Mouse (Mus musculus): ENCODE data around the gene Tas2r137. TPM values are rescaled to one million over a fixed set of nuclear protein-coding genes. Genes with fewer than 3 reads are reported as not detected.

The Tas2r137 gene
- not detected in 2 replicates for polyA plus RNA-seq (2015; fragmentation: Nextera tagmentation; extraction: Ambion mirVana)

GRCm38 (mm10) chr6:40490933-40491332 lies at the start of gene Tas2r137:
TSS of gene Tas2r137 (plus strand) at chr6:40491233.
- H3K9me3 ChIP-seq = no peaks in the 10 kb centered on the region
- H3K4me1 ChIP-seq = no peaks in the 10 kb centered on the region
- no peak within 1 kb of the TSS for H3K27ac ChIP-seq (replicated peaks)
- no peak within 1 kb of the TSS for H3K4me3 ChIP-seq
- no peak within 1 kb of the TSS for H3K4me2 ChIP-seq (replicated peaks)
- H3K9ac ChIP-seq (replicated peaks) = no peak within 1 kb of the TSS
- no peaks in the 10 kb centered on the region for H3K36me3 ChIP-seq
- no peaks in the 10 kb centered on the region for H3K27me3 ChIP-seq
- ATAC-seq (replicated peaks) = no peak

DNA sequence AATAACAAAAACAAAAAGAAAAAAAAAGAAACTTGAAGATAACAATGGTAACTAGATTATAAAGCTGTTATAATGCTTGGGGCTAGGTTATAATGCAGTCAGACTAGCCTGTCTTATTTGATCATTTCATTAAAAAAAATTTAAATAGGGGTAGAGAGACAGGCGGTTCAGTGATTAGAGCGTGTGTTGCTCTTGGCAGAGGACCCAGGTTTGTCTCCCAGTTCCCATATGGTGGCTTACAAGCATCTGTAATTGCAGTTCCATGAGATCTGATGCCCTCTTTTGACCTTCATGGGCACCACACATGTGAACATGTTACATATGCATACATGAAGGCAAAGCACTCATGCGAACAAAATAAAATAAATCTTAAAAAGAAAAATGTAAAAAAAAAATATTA lies 49.8 kb upstream of the Tas2r137 start:
- 0 out of 2 replicates have a peak overlapping the region, but pooled peaks have one; percentile 15 for H3K27ac ChIP-seq (replicated peaks)
- no peak overlapping the region for H3K9ac ChIP-seq (replicated peaks)
- no peaks in the 10 kb centered on the region for H3K9me3 ChIP-seq
- no peaks in the 10 kb centered on the region for H3K36me3 ChIP-seq
- no peak overlapping the region for H3K4me3 ChIP-seq
- ATAC-seq (replicated peaks) = no peak
- no peaks in the 10 kb centered on the region for H3K27me3 ChIP-seq
- no peak overlapping the region for H3K4me2 ChIP-seq (replicated peaks)
- peaks cover 34% of the 10 kb centered on the region for H3K4me1 ChIP-seq
- WGBS = 55% methylated on average over 3 of the region's 3 CpGs

DNA sequence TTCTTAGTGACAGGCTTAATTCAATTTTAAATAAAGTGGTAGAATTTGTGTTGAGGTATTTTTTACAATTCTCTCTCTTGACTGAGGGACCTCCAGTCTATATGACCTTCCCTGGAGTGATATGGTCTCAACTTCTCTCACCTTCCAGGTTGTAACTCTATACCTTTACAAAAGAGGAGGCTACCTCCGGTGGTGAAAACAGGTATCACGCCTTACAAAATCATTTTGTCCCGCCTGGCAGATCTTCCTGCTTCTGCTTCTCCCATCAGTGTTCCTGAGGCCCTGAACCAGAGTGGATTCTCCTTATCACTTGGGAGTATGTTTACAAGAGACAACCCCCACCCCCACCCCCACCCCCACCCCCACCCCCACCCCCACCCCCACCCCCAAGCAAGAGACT lies 49.3 kb upstream of the Tas2r137 start:
- WGBS = 41% methylated on average over 3 of the region's 3 CpGs
- Histone ChIP-seq H3K4me2 (replicated peaks) (no peak overlapping the region), H3K4me3 (no peak overlapping the region), H3K4me1 (peaks cover 30% of the 10 kb centered on the region), H3K27ac (replicated peaks) (no peak overlapping the region), H3K36me3 (no peaks in the 10 kb centered on the region), H3K9ac (replicated peaks) (no peak overlapping the region), H3K27me3 (no peaks in the 10 kb centered on the region), H3K9me3 (no peaks in the 10 kb centered on the region)
- no peak for ATAC-seq (replicated peaks)

GRCm38 (mm10) chr6:40443281-40443928 lies 47.6 kb upstream of the Tas2r137 start:
- peaks cover 21% of the 10 kb centered on the region for H3K4me1 ChIP-seq
- 36% methylated on average over 10 of the region's 10 CpGs for WGBS
- ATAC-seq (replicated peaks) = no peak

DNA sequence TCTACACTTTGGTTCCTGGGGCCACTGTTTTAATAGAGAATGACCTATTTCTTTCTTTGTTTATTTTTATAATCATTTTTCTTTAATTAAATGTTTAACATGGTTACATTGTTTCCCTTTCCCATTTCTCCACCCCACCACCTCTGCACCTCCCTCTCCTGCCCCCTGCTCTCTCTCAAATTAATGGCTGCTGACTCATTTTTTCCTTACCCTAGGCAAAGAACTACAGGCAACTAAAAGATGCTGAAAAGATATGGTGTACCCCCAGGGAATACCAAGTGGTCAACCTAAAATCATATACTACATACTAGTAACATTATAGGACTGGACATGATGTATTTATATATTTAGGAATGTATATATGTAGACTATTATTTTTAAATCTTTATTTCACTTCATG lies 42.4 kb upstream of the Tas2r137 start:
- no peak overlapping the region for H3K9ac ChIP-seq (replicated peaks)
- H3K36me3 ChIP-seq = no peaks in the 10 kb centered on the region
- no peaks in the 10 kb centered on the region for H3K9me3 ChIP-seq
- no peaks in the 10 kb centered on the region for H3K27me3 ChIP-seq
- H3K4me2 ChIP-seq (replicated peaks) = no peak overlapping the region
- no peak overlapping the region for H3K4me3 ChIP-seq
- H3K27ac ChIP-seq (replicated peaks) = no peak overlapping the region
- H3K4me1 ChIP-seq = no peaks in the 10 kb centered on the region
- no peak for ATAC-seq (replicated peaks)

More at GRCm38 (mm10) chr6:40443281-40443928, 47.6 kb upstream of the Tas2r137 start:
- Histone ChIP-seq H3K27ac (replicated peaks) (no peak overlapping the region), H3K9me3 (no peaks in the 10 kb centered on the region), H3K36me3 (no peaks in the 10 kb centered on the region), H3K4me2 (replicated peaks) (no peak overlapping the region), H3K27me3 (no peaks in the 10 kb centered on the region), H3K9ac (replicated peaks) (no peak overlapping the region), H3K4me3 (no peak overlapping the region)

DNA sequence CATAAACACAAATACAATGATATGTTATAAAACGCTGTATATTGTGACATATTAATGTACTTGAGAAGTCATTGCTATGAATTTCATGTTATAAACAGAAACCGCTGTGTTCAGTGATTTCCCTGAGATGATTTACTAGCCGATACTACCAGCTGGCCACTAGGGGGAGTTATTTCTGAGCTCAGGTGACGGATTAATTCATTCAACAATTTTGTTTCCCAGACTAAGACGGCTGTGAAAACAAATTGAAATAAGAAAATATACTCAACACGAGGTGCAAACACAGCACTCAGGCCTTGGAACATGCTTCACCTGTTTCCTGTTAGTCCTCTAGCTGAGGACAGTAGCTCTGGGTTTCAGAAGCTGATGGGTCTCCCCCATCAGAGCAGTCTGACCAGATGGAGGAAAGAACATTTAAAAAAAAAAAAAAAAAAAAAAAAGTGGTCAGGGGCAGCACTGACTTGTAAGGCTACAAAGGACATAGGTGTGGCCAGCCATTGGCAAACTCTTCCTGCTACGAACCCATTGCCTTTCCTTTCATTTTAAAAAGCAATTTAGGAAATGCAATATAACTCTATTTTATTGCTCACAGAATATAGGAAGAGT lies 36.5 kb upstream of the Tas2r137 start:
- H3K9ac ChIP-seq (replicated peaks) = no peak overlapping the region
- no peak overlapping the region for H3K27ac ChIP-seq (replicated peaks)
- H3K4me3 ChIP-seq = no peak overlapping the region
- H3K9me3 ChIP-seq = no peaks in the 10 kb centered on the region
- H3K4me2 ChIP-seq (replicated peaks) = no peak overlapping the region
- no peaks in the 10 kb centered on the region for H3K36me3 ChIP-seq
- no peak for ATAC-seq (replicated peaks)
- no peaks in the 10 kb centered on the region for H3K27me3 ChIP-seq
- 19% methylated on average over 7 of the region's 7 CpGs for WGBS
- H3K4me1 ChIP-seq = no peaks in the 10 kb centered on the region

DNA sequence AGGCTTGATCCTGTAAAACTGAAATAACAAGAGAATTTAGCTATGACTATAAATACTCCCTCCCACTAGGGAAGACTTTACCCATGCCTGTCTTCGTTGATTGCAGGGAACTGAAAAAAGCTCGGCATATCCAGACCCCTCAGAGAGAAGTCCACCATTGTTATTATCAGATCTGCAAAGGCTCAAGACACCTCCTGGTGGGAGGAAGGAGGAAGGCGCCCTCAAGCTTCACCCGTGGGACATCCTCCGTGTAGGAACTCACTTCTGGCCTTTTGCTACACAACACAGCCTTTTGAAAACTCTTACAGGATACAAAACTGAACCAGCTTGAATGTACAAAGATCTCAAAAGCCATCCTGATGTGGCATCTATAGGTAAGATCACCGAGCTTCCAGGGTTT lies 25.3 kb upstream of the Tas2r137 start:
- WGBS = 48% methylated on average over 6 of the region's 6 CpGs
- ATAC-seq (replicated peaks) = no peak
- H3K36me3 ChIP-seq = no peaks in the 10 kb centered on the region
- H3K9me3 ChIP-seq = no peaks in the 10 kb centered on the region
- no peak overlapping the region for H3K4me2 ChIP-seq (replicated peaks)
- no peak overlapping the region for H3K4me3 ChIP-seq
- H3K27ac ChIP-seq (replicated peaks) = no peak overlapping the region
- no peaks in the 10 kb centered on the region for H3K27me3 ChIP-seq
- H3K9ac ChIP-seq (replicated peaks) = no peak overlapping the region
- peaks cover 1% of the 10 kb centered on the region for H3K4me1 ChIP-seq

DNA sequence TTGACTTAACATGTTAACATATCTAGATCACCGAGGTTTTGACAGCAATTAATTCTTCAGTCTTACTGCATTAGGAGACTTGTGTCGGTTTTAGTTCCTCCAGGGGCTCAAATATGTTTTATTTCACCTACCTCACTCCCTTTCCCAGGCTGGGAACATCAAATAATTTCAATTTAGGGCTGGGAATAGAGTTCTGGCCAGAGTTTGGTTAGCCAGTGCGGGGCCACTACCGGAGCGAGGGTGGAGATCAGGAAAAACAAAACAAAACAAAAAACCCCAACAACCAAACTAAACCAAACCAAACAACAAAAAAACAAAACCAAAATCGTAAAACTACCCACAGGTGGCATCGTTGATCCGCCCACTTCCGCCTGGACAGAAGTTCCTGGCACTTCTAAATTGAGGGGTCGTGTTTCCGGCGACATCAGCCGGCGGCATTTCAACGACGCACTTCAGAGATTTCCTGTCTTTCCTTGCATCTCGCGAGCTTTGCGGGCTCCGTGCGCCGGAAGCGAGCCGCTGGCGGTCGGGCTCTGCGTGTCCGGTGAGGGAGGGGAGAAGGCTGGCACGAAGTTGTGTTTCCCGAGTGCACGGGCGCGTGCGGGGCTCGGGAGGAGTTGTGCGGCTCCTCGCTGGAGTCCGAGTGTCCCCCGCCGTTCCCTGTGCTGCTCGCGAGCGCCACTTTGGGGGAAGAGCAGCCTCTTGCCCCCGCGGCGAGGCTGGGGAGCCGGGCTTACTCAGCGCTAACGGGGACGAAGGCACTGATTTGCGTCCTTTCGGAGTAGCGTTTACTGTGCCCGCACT lies 19.9 kb upstream of the Tas2r137 start, which contains the start of gene Ssbp1:
Ssbp1 (plus strand) TSS at position 437 of the 804 bp plus-strand sequence.
- H3K27me3 ChIP-seq = no peaks in the 10 kb centered on the region
- peaks cover 20% of the 10 kb centered on the region for H3K36me3 ChIP-seq
- ATAC-seq (replicated peaks) = peak; percentile 96
- peak within 1 kb of the TSS; percentile 79 for H3K4me2 ChIP-seq (replicated peaks)
- H3K4me1 ChIP-seq = peaks cover 18% of the 10 kb centered on the region
- peak within 1 kb of the TSS; percentile 93 for H3K27ac ChIP-seq (replicated peaks)
- H3K9me3 ChIP-seq = no peaks in the 10 kb centered on the region
- H3K4me3 ChIP-seq = peak within 1 kb of the TSS; percentile 69
- WGBS = under 1% methylated on average over 54 of the region's 54 CpGs
- H3K9ac ChIP-seq (replicated peaks) = peak within 1 kb of the TSS; percentile 82

DNA sequence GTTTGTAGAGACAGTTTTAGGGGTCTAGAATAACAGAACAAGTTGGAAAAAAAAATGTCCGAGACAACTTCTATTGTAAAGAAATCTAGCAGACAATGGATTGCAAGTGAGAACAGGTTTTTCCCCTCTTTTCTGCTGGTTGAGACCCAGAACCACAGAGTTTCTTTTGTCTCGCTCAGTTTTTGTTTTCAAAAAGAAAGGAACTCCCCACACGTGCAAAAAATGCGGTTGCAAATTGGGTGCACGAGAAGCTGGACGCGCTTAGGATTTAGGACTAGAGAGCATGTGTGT lies 19.4 kb upstream of the Tas2r137 start:
- Histone ChIP-seq H3K4me2 (replicated peaks) (peak overlapping the region; percentile 79), H3K36me3 (peaks cover 25% of the 10 kb centered on the region), H3K9ac (replicated peaks) (peak overlapping the region; percentile 82), H3K4me3 (peak overlapping the region; percentile 69), H3K27me3 (no peaks in the 10 kb centered on the region), H3K9me3 (no peaks in the 10 kb centered on the region), H3K4me1 (peaks cover 18% of the 10 kb centered on the region), H3K27ac (replicated peaks) (peak overlapping the region; percentile 93)
- under 1% methylated on average over 7 of the region's 7 CpGs for WGBS
- ATAC-seq (replicated peaks) = no peak; the same call in 1 of the 2 replicates

- Histone ChIP-seq H3K4me3 (no peak overlapping the region), H3K4me2 (replicated peaks) (no peak overlapping the region), H3K27me3 (no peaks in the 10 kb centered on the region), H3K36me3 (peaks cover 51% of the 10 kb centered on the region), H3K4me1 (peaks cover 14% of the 10 kb centered on the region), H3K9ac (replicated peaks) (no peak overlapping the region), H3K27ac (replicated peaks) (no peak overlapping the region), H3K9me3 (no peaks in the 10 kb centered on the region)
- 88% methylated on average over 4 of the region's 4 CpGs for WGBS
- ATAC-seq (replicated peaks) = no peak
Measured at GRCm38 (mm10) chr6:40476132-40476531, 14.9 kb upstream of the Tas2r137 start.

DNA sequence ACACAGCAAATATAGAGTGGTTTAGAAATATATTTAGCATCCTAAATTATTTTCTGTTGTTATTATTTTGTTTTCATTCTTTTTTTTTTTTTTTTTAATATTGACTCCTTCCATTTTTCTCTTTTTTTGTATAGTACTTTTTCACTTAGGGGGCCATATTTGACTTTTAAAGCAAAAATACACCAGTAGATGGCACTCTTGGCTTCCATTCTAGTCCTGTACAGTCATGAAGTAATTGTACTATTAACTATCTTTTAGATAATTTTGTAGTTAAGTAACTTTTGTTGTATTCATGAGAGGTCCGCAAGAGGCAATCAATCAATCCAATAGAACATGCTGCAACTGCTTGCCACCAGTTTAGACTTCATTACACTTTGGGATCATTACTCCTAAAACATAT lies 11.3 kb upstream of the Tas2r137 start:
- Histone ChIP-seq H3K36me3 (peaks cover 77% of the 10 kb centered on the region), H3K4me2 (replicated peaks) (no peak overlapping the region), H3K4me1 (no peaks in the 10 kb centered on the region), H3K27me3 (no peaks in the 10 kb centered on the region), H3K9ac (replicated peaks) (no peak overlapping the region), H3K4me3 (no peak overlapping the region), H3K27ac (replicated peaks) (no peak overlapping the region), H3K9me3 (no peaks in the 10 kb centered on the region)
- ATAC-seq (replicated peaks) = no peak
- 84% methylated on average over 1 of the region's 1 CpGs for WGBS

DNA sequence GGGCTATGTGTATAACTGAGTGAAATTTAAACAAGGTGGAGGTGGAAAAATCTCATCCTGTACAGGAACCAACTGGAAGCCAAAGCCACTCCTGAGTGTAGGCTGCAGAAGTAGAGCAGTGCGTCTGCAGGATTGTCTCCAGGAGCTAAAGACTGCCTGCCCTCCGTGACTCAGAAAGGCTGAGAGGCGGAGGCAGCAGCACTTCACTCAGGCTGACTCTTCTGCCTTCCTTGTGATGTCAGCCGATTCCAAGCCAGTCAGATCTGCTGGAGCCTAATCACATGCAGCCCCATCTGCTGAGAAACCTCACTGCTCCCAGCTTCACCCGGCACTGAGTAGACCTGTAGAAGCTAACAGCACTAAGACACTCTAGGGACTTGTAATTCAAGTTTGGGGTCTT lies 8.7 kb upstream of the Tas2r137 start:
- Histone ChIP-seq H3K4me2 (replicated peaks) (no peak overlapping the region), H3K4me1 (no peaks in the 10 kb centered on the region), H3K27me3 (no peaks in the 10 kb centered on the region), H3K9ac (replicated peaks) (no peak overlapping the region), H3K36me3 (peaks cover 59% of the 10 kb centered on the region), H3K4me3 (no peak overlapping the region), H3K27ac (replicated peaks) (no peak overlapping the region), H3K9me3 (no peaks in the 10 kb centered on the region)
- 93% methylated on average over 5 of the region's 5 CpGs for WGBS
- no peak for ATAC-seq (replicated peaks)

Data from forebrain, embryonic 15.5 days (tissue).